Mouse (Mus musculus) lung, adult 2 months (tissue): ENCODE data around the gene Bmp3. TPM values are rescaled to one million over a fixed set of nuclear protein-coding genes. Genes with fewer than 3 reads are reported as not detected.

Experiments
- DNase-seq: peaks from one replicate; pipeline ENCODE4 v3.0.0; 2022
- H3K4me1 ChIP-seq: fragments of 200-500 bp; 2 replicates; pipeline ENCODE4 v1.6.1; 2011; ENCODE audit warnings: low read length; ENCODE audit not compliant: control insufficient read depth, insufficient read depth
- H3K4me3 ChIP-seq: fragments of 200-500 bp; replicated peaks from 2 replicates; pipeline ENCODE3; 2011; ENCODE audit warnings: low read depth, mild to moderate bottlenecking, control low read depth, low read length; ENCODE audit errors: extremely low read depth
- CTCF ChIP-seq: fragments of 200-500 bp; IDR thresholded peaks from 2 replicates; pipeline ENCODE4 v1.5.1; 2011; ENCODE audit warnings: mild to moderate bottlenecking, low read length, control low read depth; ENCODE audit not compliant: insufficient read depth
- POLR2A ChIP-seq: fragments of 200-500 bp; IDR thresholded peaks from 2 replicates; pipeline ENCODE4 v1.6.1; 2011; ENCODE audit warnings: low read depth, mild to moderate bottlenecking, control low read depth, low read length, borderline replicate concordance; ENCODE audit errors: extremely low read depth
- WGBS: fragments of 180-500 bp; shearing (Covaris S2); methylation state at CpG from one replicate; pipeline ENCODE4 v1.1.7; 2018; 5-methylcytosine and 5-hydroxymethylcytosine counted together
- polyA plus RNA-seq: library from polyadenylated mRNA; depleted of rRNA; stranded (reverse); fragments of >200 nt; gene quantifications from 2 replicates; pipeline ENCODE4 v1.2.3, GENCODE M21; 2012; rRNA removed

Gene Bmp3
- polyA plus RNA-seq: 33.3 and 34.6 TPM in 2 replicates

GRCm38 (mm10) chr5:98854264-98854626, at the start of gene Bmp3:
Gene Bmp3 (plus strand): TSS chr5:98854415.
- Histone ChIP-seq H3K4me3 (peak within 1 kb of the TSS; percentile 87), H3K4me1 (no peaks in the 10 kb centered on the region; the same call in 1 of the 2 replicates)
- WGBS: 8% methylated on average over 10 of the region's 10 CpGs
- TF ChIP-seq POLR2A (peak; percentile 64; the same call in 1 of the 2 replicates), CTCF (no peak)
- DNase-seq: peak; percentile 58

DNA sequence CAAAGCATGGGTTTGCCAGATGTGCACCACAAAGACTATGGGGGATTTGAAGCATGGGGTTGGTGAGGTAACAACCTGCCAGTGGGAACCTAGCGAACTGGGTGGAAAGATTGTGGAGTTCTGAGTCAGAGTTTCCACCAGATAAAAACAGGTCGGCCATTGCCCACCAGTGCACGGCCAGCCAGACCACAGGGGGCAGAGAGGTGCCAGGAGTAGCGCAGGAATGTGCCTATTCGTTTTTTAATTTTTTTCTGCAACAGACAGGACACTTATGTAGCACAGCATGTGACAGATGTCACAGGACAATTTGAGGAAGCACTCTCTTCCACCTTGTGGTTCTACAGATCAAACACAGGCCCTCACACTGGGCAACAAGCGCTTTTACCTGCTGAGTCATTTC, 49.5 kb upstream of the Bmp3 start:
- DNase-seq: no peak
- H3K4me3 ChIP-seq: no peak overlapping the region
- H3K4me1 ChIP-seq: no peaks in the 10 kb centered on the region
- no peak for TF ChIP-seq POLR2A
- TF ChIP-seq CTCF: no peak
- 74% methylated on average over 6 of the region's 6 CpGs for WGBS

DNA sequence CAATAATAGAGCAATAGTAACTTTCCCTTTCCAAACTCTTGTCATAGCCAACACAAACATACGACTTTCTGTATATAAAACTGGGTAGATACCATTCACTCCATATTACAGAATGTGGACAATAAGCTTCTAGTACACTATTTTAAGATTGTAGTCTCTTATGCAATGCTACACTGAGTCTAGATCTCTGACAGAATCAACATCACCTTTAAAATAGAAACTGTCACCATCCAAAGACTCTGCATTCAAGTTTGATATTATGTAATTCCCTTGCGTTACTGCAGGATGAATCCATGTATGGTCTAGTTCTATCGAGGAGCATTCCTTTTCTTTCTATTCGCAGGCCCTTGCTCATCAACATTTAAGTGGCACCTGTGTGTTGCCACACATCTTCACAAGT, 47.7 kb upstream of the Bmp3 start:
- 68% methylated on average over 4 of the region's 4 CpGs for WGBS
- no peak for TF ChIP-seq POLR2A
- TF ChIP-seq CTCF: no peak
- H3K4me1 ChIP-seq: no peaks in the 10 kb centered on the region
- no peak for DNase-seq
- no peak overlapping the region for H3K4me3 ChIP-seq

- DNase-seq: no peak
- Histone ChIP-seq H3K4me1 (no peaks in the 10 kb centered on the region), H3K4me3 (no peak overlapping the region)
- no peak for TF ChIP-seq CTCF
- no peak for TF ChIP-seq POLR2A
- 63% methylated on average over 7 of the region's 7 CpGs for WGBS
These were observed 47.2 kb upstream of the Bmp3 start for GRCm38 (mm10) chr5:98807022-98807421.

GRCm38 (mm10) chr5:98807953-98808352, 46.3 kb upstream of the Bmp3 start:
- no peaks in the 10 kb centered on the region for H3K4me1 ChIP-seq
- no peak for DNase-seq
- WGBS: 65% methylated on average over 9 of the region's 9 CpGs
- no peak overlapping the region for H3K4me3 ChIP-seq
- no peak for TF ChIP-seq POLR2A

DNA sequence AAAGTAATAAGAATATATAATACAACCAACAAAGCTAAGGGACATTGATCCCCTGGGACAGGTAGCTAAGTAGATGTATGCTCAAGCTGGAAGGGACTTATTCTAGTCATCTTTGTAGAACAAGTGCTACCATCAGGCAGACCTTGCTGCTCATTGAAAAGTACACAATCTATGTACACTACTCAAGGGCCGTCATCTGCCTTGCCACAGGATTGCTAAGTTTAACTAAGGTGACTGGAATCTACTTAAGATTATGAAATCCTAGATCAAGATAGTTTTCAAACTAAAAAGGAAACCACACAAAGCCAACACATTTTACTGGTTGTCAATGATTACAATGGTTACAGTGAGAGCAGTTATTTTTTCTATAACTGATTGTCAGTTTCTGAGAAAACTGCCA, 41.8 kb upstream of the Bmp3 start:
- Histone ChIP-seq H3K4me3 (no peak overlapping the region), H3K4me1 (no peaks in the 10 kb centered on the region; the same call in 1 of the 2 replicates)
- TF ChIP-seq POLR2A: no peak
- TF ChIP-seq CTCF: no peak
- 51% methylated on average over 1 of the region's 1 CpGs for WGBS
- no peak for DNase-seq

- no peak overlapping the region for H3K4me3 ChIP-seq
- TF ChIP-seq CTCF (no peak), POLR2A (no peak)
- 50% methylated on average over 1 of the region's 1 CpGs for WGBS
- no peaks in the 10 kb centered on the region; the same call in 1 of the 2 replicates for H3K4me1 ChIP-seq
- no peak for DNase-seq
These were observed 38.9 kb upstream of the Bmp3 start for GRCm38 (mm10) chr5:98815269-98815668.

DNA sequence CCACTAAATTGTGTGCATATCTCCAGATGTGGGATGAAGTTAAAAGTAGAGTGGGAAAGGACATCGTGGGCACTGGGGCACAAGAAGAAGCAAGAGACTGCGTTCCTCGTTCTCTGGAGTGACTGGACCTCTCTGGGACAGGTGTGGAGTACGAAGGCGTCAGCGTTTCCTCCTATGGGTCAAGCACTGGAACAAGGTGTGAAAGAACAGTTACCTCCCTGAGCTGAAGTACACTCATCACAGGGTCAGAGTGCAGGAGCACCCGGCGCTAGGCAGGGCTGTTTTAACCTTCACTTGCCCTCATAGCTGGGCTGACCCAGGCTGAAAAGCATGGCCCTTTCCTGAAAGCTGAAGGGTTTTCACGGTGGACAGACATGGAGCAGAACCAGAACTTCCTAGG, 20.5 kb upstream of the Bmp3 start:
- H3K4me1 ChIP-seq: no peaks in the 10 kb centered on the region
- H3K4me3 ChIP-seq: no peak overlapping the region
- TF ChIP-seq POLR2A: no peak
- TF ChIP-seq CTCF: no peak
- 64% methylated on average over 9 of the region's 9 CpGs for WGBS
- DNase-seq: no peak

DNA sequence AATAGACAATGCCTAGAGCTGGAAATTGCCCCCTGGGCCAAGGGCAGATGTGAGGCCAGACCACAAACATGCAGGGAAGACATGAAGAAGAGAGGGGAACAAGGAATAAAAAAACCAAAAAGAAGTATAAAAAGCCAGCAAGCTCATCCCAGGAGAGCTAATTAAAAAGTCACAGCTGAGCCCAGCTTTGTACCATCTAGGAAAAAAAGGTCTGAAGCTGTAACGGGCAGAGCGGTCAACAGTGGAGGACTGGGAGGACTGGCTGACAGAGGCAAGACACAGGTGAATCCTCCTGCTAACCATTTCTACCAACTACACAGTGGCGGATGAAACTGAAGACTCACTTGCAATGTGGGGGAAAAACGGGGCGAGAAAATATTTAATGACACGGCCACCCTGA, 19.9 kb upstream of the Bmp3 start:
- TF ChIP-seq POLR2A (no peak), CTCF (no peak)
- 95% methylated on average over 6 of the region's 6 CpGs for WGBS
- no peaks in the 10 kb centered on the region for H3K4me1 ChIP-seq
- no peak for DNase-seq
- H3K4me3 ChIP-seq: no peak overlapping the region

DNA sequence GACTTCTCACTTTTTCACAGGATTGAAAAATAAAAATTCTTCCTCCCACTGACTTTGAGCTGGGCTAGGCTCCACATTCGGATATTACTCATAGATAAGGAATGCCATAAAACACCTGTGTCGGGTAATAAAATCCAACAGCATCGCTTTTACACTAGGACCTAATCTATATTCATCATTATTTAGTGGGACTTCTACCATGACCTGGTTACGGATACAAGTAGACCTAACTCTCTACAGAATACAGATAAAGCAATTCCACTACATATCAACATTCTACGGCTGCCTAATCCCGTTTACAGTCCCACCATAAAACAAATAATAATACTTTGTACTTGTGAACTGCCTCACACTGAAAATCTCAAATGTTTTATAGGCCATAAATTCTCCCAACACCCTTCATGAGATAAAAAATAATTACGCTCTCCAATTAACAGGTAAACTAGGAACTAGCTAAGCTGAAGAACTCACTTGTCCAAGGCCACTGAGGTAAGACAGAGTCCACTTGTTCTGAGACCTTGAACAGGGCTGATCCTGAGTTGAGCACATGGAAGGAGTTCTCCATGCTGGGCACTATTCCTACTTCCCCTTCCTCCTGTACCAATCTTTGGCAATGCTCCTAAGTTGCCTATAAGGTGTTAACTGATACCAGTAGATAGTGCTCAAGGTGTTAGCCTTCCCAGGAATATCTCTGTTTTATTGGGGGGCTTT, 11.5 kb upstream of the Bmp3 start:
- no peak overlapping the region for H3K4me3 ChIP-seq
- TF ChIP-seq POLR2A: no peak
- TF ChIP-seq CTCF: no peak
- WGBS: 82% methylated on average over 7 of the region's 7 CpGs

More for the DNA sequence above, 11.5 kb upstream of the Bmp3 start:
- DNase-seq: no peak
- peaks cover 2% of the 10 kb centered on the region for H3K4me1 ChIP-seq
